Mouse (Mus musculus): ENCODE measurements at regions not wholly inside any gene's neighbourhood (a gene's known extent, or its start where the extent isn't known, plus 50 kb on each side); places are given as distances from the start of the nearest gene placed in this dataset.

GRCm38 (mm10) chr4:62807926-62808552 lies 157.3 kb upstream of the Zfp618 start:
- whole genome bisulfite sequencing, result 62% methylated on average over 12 of the region's 12 CpGs
- peak; percentile 27; the same call in 1 of the 2 replicates for TF ChIP-seq CTCF (IDR thresholded peaks at IDR 0.05; ENCODE audit: low read depth)
- no peaks in the 10 kb centered on the region for H3K4me1 ChIP-seq (ENCODE audit: insufficient read depth, low read length)
- ATAC-seq, result no peak
- H3K27me3 ChIP-seq (ENCODE audit: insufficient read depth, low read length), result no peaks in the 10 kb centered on the region
- no peaks in the 10 kb centered on the region for H3K9me3 ChIP-seq (ENCODE audit: low read length)
- DNase-seq (ENCODE audit: low spot score), result no peak
- no peak overlapping the region for H3K4me2 ChIP-seq (ENCODE audit: low read depth, low read length)
- no peak overlapping the region for H3K27ac ChIP-seq
- no peaks in the 10 kb centered on the region for H3K36me3 ChIP-seq (ENCODE audit: insufficient read depth, low read length)
- no peak overlapping the region for H3K9ac ChIP-seq (replicated peaks; ENCODE audit: low read length)
- no peak overlapping the region for H3K4me3 ChIP-seq (ENCODE audit: low read length)

GRCm38 (mm10) chr4:62808553-62808950 lies 156.8 kb upstream of the Zfp618 start:
- Histone ChIP-seq H3K9ac (replicated peaks; ENCODE audit: low read length) (no peak overlapping the region), H3K27ac (no peak overlapping the region), H3K4me2 (ENCODE audit: low read depth, low read length) (no peak overlapping the region), H3K4me3 (ENCODE audit: low read length) (no peak overlapping the region), H3K36me3 (ENCODE audit: insufficient read depth, low read length) (no peaks in the 10 kb centered on the region), H3K9me3 (ENCODE audit: low read length) (no peaks in the 10 kb centered on the region), H3K27me3 (ENCODE audit: insufficient read depth, low read length) (no peaks in the 10 kb centered on the region), H3K4me1 (ENCODE audit: insufficient read depth, low read length) (no peaks in the 10 kb centered on the region)
- 95% methylated on average over 12 of the region's 12 CpGs for WGBS
- no peak for ATAC-seq
- no peak for DNase-seq (ENCODE audit: low spot score)
- no peak for TF ChIP-seq CTCF (IDR thresholded peaks at IDR 0.05; ENCODE audit: low read depth)

GRCm38 (mm10) chr4:62809048-62809447 lies 156.3 kb upstream of the Zfp618 start:
- 64% methylated on average over 4 of the region's 4 CpGs for WGBS
- H3K36me3 ChIP-seq (ENCODE audit: insufficient read depth, low read length), result no peaks in the 10 kb centered on the region
- no peak overlapping the region for H3K4me2 ChIP-seq (ENCODE audit: low read depth, low read length)
- no peaks in the 10 kb centered on the region for H3K27me3 ChIP-seq (ENCODE audit: insufficient read depth, low read length)
- H3K27ac ChIP-seq, result no peak overlapping the region
- TF ChIP-seq CTCF (IDR thresholded peaks at IDR 0.05; ENCODE audit: low read depth), result no peak
- no peaks in the 10 kb centered on the region for H3K9me3 ChIP-seq (ENCODE audit: low read length)
- no peaks in the 10 kb centered on the region for H3K4me1 ChIP-seq (ENCODE audit: insufficient read depth, low read length)
- ATAC-seq, result no peak
- no peak for DNase-seq (ENCODE audit: low spot score)
- H3K4me3 ChIP-seq (ENCODE audit: low read length), result no peak overlapping the region
- H3K9ac ChIP-seq (replicated peaks; ENCODE audit: low read length), result no peak overlapping the region

GRCm38 (mm10) chr4:62819889-62820288 lies 145.5 kb upstream of the Zfp618 start:
- Histone ChIP-seq H3K4me1 (ENCODE audit: insufficient read depth, low read length) (peaks cover 3% of the 10 kb centered on the region; the same call in 1 of the 2 replicates), H3K27ac (no peak overlapping the region), H3K9ac (replicated peaks; ENCODE audit: low read length) (no peak overlapping the region), H3K27me3 (ENCODE audit: insufficient read depth, low read length) (no peaks in the 10 kb centered on the region), H3K36me3 (ENCODE audit: insufficient read depth, low read length) (no peaks in the 10 kb centered on the region), H3K4me2 (ENCODE audit: low read depth, low read length) (no peak overlapping the region), H3K9me3 (ENCODE audit: low read length) (no peaks in the 10 kb centered on the region), H3K4me3 (ENCODE audit: low read length) (no peak overlapping the region)
- no peak for ATAC-seq
- 93% methylated on average over 2 of the region's 2 CpGs for WGBS
- no peak for DNase-seq (ENCODE audit: low spot score)
- no peak for TF ChIP-seq CTCF (IDR thresholded peaks at IDR 0.05; ENCODE audit: low read depth)

- no peak for DNase-seq (ENCODE audit: low spot score)
- no peak overlapping the region for H3K27ac ChIP-seq
- H3K4me1 ChIP-seq (ENCODE audit: insufficient read depth, low read length), result peaks cover 3% of the 10 kb centered on the region; the same call in 1 of the 2 replicates
- no peaks in the 10 kb centered on the region for H3K27me3 ChIP-seq (ENCODE audit: insufficient read depth, low read length)
- no peak overlapping the region for H3K4me3 ChIP-seq (ENCODE audit: low read length)
- WGBS, result 53% methylated on average over 2 of the region's 2 CpGs
- H3K9ac ChIP-seq (replicated peaks; ENCODE audit: low read length), result no peak overlapping the region
- no peak for ATAC-seq
- TF ChIP-seq CTCF (IDR thresholded peaks at IDR 0.05; ENCODE audit: low read depth), result 0 out of 2 replicates have a peak, but pooled peaks have one; percentile 19
- H3K36me3 ChIP-seq (ENCODE audit: insufficient read depth, low read length), result no peaks in the 10 kb centered on the region
- no peaks in the 10 kb centered on the region for H3K9me3 ChIP-seq (ENCODE audit: low read length)
- no peak overlapping the region for H3K4me2 ChIP-seq (ENCODE audit: low read depth, low read length)
Observed at GRCm38 (mm10) chr4:62821288-62821687, 144.1 kb upstream of the Zfp618 start.

GRCm38 (mm10) chr4:62822568-62822967 lies 142.8 kb upstream of the Zfp618 start:
- Histone ChIP-seq H3K27me3 (ENCODE audit: insufficient read depth, low read length) (no peaks in the 10 kb centered on the region), H3K9ac (replicated peaks; ENCODE audit: low read length) (no peak overlapping the region), H3K4me2 (ENCODE audit: low read depth, low read length) (no peak overlapping the region), H3K9me3 (ENCODE audit: low read length) (no peaks in the 10 kb centered on the region), H3K4me3 (ENCODE audit: low read length) (no peak overlapping the region), H3K36me3 (ENCODE audit: insufficient read depth, low read length) (no peaks in the 10 kb centered on the region), H3K4me1 (ENCODE audit: insufficient read depth, low read length) (peaks cover 3% of the 10 kb centered on the region; the same call in 1 of the 2 replicates), H3K27ac (no peak overlapping the region)
- WGBS, result 40% methylated on average over 7 of the region's 7 CpGs
- peak; percentile 88 for DNase-seq (ENCODE audit: low spot score)
- TF ChIP-seq CTCF (IDR thresholded peaks at IDR 0.05; ENCODE audit: low read depth), result peak; percentile 73
- peak; percentile 47; the same call in 1 of the 2 replicates for ATAC-seq

GRCm38 (mm10) chr4:62823082-62823481 lies 142.3 kb upstream of the Zfp618 start:
- Histone ChIP-seq H3K27me3 (ENCODE audit: insufficient read depth, low read length) (no peaks in the 10 kb centered on the region), H3K4me3 (ENCODE audit: low read length) (no peak overlapping the region), H3K36me3 (ENCODE audit: insufficient read depth, low read length) (no peaks in the 10 kb centered on the region), H3K4me2 (ENCODE audit: low read depth, low read length) (no peak overlapping the region), H3K9me3 (ENCODE audit: low read length) (no peaks in the 10 kb centered on the region), H3K4me1 (ENCODE audit: insufficient read depth, low read length) (peaks cover 3% of the 10 kb centered on the region; the same call in 1 of the 2 replicates), H3K27ac (no peak overlapping the region), H3K9ac (replicated peaks; ENCODE audit: low read length) (no peak overlapping the region)
- no peak for DNase-seq (ENCODE audit: low spot score)
- 62% methylated on average over 7 of the region's 7 CpGs for WGBS
- no peak for TF ChIP-seq CTCF (IDR thresholded peaks at IDR 0.05; ENCODE audit: low read depth)
- peak; percentile 29; the same call in 1 of the 2 replicates for ATAC-seq
